Mouse (Mus musculus): ENCODE data around the gene Mt1. TPM values are rescaled to one million over a fixed set of nuclear protein-coding genes. Genes with fewer than 3 reads are reported as not detected.

Gene Mt1
- polyA plus RNA-seq, 1 experiment from 2014 or later = 778 TPM

DNA sequence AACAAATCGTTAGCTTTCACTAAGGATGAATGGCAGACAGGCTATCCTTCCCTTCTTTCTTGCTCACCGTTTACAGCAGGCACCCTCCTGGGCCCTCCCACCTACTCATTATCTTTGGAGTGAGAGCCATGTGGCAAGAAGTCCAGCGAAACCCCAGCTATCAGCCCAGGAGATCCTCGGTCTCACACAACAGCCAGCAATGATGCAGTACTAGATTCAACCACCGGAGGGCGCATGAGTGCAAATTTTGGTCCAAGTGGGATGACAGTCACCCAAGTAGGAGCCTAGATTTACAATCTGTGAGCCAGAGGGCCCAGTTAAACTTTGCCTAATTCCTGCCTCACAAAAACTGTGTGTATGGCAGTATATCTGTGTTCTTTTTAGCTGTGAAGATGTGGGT, 11.6 kb upstream of the Mt1 start:
- Histone ChIP-seq H3K4me2 (ENCODE audit: low read length) (no peak overlapping the region), H3K36me3 (ENCODE audit: control insufficient read depth, insufficient read depth, low read length) (no peaks in the 10 kb centered on the region), H3K9me3 (ENCODE audit: control insufficient read depth, low read length) (no peaks in the 10 kb centered on the region), H3K27ac (ENCODE audit: low read depth) (no peak overlapping the region), H3K9ac (ENCODE audit: low read length) (no peak overlapping the region), H3K4me3 (ENCODE audit: low read depth, low read length) (no peak overlapping the region), H3K27me3 (replicated peaks; ENCODE audit: control insufficient read depth, insufficient read depth, low read length) (peaks cover 21% of the 10 kb centered on the region), H3K4me1 (replicated peaks; ENCODE audit: control insufficient read depth, insufficient read depth, low read length) (peaks cover 7% of the 10 kb centered on the region; the same call in 1 of the 2 replicates)
- DNase-seq (ENCODE audit: low spot score) = peak; percentile 100
- WGBS = 5% methylated on average over 6 of the region's 6 CpGs
- peak; percentile 66; the same call in 1 of the 2 replicates for ATAC-seq (replicated peaks; ENCODE audit: low FRiP score, low TSS enrichment, low read depth)

DNA sequence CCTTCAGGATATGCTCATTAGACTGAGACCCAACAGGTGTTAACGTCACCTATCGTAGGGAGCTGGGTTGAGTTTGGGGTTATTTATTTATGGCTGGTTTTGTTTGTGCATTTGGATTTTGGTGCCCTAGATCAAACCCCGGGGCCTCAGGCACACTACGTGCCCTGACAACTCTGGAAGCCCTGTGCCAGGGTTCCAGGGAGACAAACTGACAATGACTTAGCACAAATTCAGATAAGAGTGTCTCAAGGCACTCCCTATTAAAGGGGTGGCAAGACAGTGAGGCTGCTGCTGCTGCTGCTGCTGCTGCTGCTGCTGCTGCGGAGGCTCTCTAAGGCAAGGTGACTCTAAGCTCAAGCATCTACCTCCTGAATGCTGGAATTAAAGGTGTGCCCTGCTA, 9.3 kb upstream of the Mt1 start:
- Histone ChIP-seq H3K36me3 (ENCODE audit: control insufficient read depth, insufficient read depth, low read length) (no peaks in the 10 kb centered on the region), H3K27ac (ENCODE audit: low read depth) (no peak overlapping the region), H3K4me1 (replicated peaks; ENCODE audit: control insufficient read depth, insufficient read depth, low read length) (peaks cover 10% of the 10 kb centered on the region; the same call in 1 of the 2 replicates), H3K27me3 (replicated peaks; ENCODE audit: control insufficient read depth, insufficient read depth, low read length) (peaks cover 44% of the 10 kb centered on the region), H3K9ac (ENCODE audit: low read length) (no peak overlapping the region), H3K9me3 (ENCODE audit: control insufficient read depth, low read length) (no peaks in the 10 kb centered on the region), H3K4me2 (ENCODE audit: low read length) (no peak overlapping the region), H3K4me3 (ENCODE audit: low read depth, low read length) (no peak overlapping the region)
- DNase-seq (ENCODE audit: low spot score) (no peak), ATAC-seq (replicated peaks; ENCODE audit: low FRiP score, low TSS enrichment, low read depth) (no peak)
- 75% methylated on average over 5 of the region's 5 CpGs for WGBS

DNA sequence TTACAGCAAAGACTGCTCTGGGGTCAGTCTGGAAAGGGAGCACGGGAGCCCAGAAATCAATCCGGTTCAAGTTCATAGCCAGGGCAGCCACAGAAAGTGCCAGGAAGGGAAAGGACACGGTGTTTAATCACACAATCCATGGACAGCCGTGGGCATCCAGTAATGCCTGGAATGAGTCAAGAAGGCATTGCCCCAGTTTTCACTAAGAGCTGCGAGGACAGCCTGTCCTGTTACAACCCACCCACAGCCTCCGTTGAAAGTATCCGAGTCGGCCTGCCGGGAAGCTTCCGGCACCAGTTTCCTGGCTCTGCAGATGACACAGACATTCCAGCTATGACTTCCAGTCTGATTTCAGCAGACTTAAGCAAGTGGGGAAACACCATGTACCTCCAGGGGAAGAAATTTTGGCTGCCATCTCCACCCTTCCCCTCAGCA, 7.5 kb upstream of the Mt1 start:
- Histone ChIP-seq H3K27me3 (replicated peaks; ENCODE audit: control insufficient read depth, insufficient read depth, low read length) (peaks cover 60% of the 10 kb centered on the region), H3K9ac (ENCODE audit: low read length) (no peak overlapping the region), H3K36me3 (ENCODE audit: control insufficient read depth, insufficient read depth, low read length) (no peaks in the 10 kb centered on the region), H3K4me2 (ENCODE audit: low read length) (peak overlapping the region; percentile 76; the same call in 1 of the 2 replicates), H3K9me3 (ENCODE audit: control insufficient read depth, low read length) (no peaks in the 10 kb centered on the region), H3K27ac (ENCODE audit: low read depth) (no peak overlapping the region), H3K4me3 (ENCODE audit: low read depth, low read length) (no peak overlapping the region), H3K4me1 (replicated peaks; ENCODE audit: control insufficient read depth, insufficient read depth, low read length) (peaks cover 10% of the 10 kb centered on the region; the same call in 1 of the 2 replicates)
- DNase-seq (ENCODE audit: low spot score) (no peak), ATAC-seq (replicated peaks; ENCODE audit: low FRiP score, low TSS enrichment, low read depth) (no peak)
- WGBS = 41% methylated on average over 10 of the region's 10 CpGs

DNA sequence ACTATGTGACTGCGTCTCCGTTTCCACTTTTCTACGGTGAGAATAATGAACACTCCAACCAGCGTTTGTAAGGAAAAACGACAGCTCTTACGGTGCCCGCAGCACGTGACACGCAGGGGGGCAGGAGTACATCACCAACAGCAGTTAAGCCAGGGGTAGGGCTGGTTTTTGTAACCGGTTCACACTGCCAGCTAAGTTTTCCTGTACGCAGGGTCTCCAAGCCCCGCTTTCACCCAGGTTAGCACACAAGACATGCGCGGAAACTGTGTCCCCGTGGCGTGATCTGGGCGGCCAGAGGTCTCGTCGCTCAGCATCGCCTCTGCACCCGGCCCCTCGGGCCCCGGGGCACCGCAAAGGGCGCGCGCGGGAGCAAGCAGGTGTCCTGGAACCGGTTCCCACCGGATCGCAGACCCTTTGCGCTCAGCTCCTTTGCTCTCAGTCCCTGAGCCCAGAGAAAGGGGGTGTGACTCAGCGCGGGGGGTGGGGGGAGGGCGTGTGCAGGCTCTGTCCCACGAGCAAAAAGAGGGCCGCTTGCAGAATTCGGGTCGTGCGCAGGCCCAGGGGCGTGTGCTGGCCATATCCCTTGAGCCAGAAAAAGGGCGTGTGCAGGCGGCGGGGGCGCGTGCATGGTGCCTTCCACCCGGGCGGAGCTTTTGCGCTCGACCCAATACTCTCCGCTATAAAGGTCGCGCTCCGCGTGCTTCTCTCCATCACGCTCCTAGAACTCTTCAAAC, 6.6 kb upstream of the Mt1 start, which contains the start of gene Mt2:
TSS of gene Mt2 (plus strand) at position 590 of the 734 bp plus-strand sequence.
- Histone ChIP-seq H3K9me3 (ENCODE audit: control insufficient read depth, low read length) (no peaks in the 10 kb centered on the region), H3K4me3 (ENCODE audit: low read depth, low read length) (peak within 1 kb of the TSS; percentile 41), H3K4me2 (ENCODE audit: low read length) (peak within 1 kb of the TSS; percentile 76), H3K36me3 (ENCODE audit: control insufficient read depth, insufficient read depth, low read length) (no peaks in the 10 kb centered on the region), H3K27ac (ENCODE audit: low read depth) (no peak within 1 kb of the TSS), H3K27me3 (replicated peaks; ENCODE audit: control insufficient read depth, insufficient read depth, low read length) (peaks cover 69% of the 10 kb centered on the region), H3K9ac (ENCODE audit: low read length) (peak within 1 kb of the TSS; percentile 29), H3K4me1 (replicated peaks; ENCODE audit: control insufficient read depth, insufficient read depth, low read length) (peaks cover 10% of the 10 kb centered on the region; the same call in 1 of the 2 replicates)
- WGBS = 1% methylated on average over 56 of the region's 56 CpGs
- peak; percentile 76 for ATAC-seq (replicated peaks; ENCODE audit: low FRiP score, low TSS enrichment, low read depth)
- peak; percentile 82 for DNase-seq (ENCODE audit: low spot score)

DNA sequence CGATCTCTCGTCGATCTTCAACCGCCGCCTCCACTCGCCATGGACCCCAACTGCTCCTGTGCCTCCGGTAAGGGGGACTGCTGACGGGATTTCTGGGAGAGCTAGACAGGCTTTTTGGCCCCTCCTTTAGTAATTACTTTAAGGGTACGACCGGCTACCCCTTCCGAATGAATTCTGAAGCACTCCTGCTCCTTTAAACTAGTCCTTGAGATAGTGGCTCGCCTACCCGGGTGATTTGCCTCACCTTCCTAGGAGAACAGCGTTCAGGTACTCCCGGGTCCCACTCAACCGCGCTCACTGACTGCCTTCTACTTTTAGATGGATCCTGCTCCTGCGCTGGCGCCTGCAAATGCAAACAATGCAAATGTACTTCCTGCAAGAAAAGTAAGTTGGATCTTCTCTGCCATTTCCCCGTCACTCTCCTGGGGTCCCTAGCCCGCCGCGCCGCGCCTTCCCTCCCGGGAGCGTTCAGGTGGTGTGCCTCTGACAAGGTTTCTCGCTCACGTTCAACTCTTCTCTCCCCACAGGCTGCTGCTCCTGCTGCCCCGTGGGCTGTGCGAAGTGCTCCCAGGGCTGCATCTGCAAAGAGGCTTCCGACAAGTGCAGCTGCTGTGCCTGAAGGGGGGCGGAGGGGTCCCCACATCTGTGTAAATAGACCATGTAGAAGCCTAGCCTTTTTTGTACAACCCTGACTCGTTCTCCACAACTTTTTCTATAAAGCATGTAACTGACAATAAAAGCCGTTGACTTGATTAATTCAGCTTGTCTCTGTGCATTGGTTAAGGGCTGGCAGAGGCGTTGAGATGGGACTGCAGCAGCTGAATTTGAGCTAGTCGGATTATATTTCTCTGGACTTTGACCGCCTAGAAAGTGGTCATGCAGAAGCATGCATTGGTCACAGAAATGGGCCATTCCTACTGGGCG, 5.8 kb upstream of the Mt1 start:
- H3K9me3 ChIP-seq (ENCODE audit: control insufficient read depth, low read length) = no peaks in the 10 kb centered on the region
- H3K27ac ChIP-seq (ENCODE audit: low read depth) = no peak overlapping the region
- peak overlapping the region; percentile 41 for H3K4me3 ChIP-seq (ENCODE audit: low read depth, low read length)
- H3K4me1 ChIP-seq (replicated peaks; ENCODE audit: control insufficient read depth, insufficient read depth, low read length) = peaks cover 10% of the 10 kb centered on the region; the same call in 1 of the 2 replicates
- H3K27me3 ChIP-seq (replicated peaks; ENCODE audit: control insufficient read depth, insufficient read depth, low read length) = peaks cover 75% of the 10 kb centered on the region
- H3K9ac ChIP-seq (ENCODE audit: low read length) = peak overlapping the region; percentile 6
- H3K36me3 ChIP-seq (ENCODE audit: control insufficient read depth, insufficient read depth, low read length) = no peaks in the 10 kb centered on the region
- ATAC-seq (replicated peaks; ENCODE audit: low FRiP score, low TSS enrichment, low read depth) (0 out of 2 replicates have a peak, but pooled peaks have one; percentile 26), DNase-seq (ENCODE audit: low spot score) (no peak)
- 2% methylated on average over 39 of the region's 39 CpGs for WGBS
- H3K4me2 ChIP-seq (ENCODE audit: low read length) = peak overlapping the region; percentile 76

DNA sequence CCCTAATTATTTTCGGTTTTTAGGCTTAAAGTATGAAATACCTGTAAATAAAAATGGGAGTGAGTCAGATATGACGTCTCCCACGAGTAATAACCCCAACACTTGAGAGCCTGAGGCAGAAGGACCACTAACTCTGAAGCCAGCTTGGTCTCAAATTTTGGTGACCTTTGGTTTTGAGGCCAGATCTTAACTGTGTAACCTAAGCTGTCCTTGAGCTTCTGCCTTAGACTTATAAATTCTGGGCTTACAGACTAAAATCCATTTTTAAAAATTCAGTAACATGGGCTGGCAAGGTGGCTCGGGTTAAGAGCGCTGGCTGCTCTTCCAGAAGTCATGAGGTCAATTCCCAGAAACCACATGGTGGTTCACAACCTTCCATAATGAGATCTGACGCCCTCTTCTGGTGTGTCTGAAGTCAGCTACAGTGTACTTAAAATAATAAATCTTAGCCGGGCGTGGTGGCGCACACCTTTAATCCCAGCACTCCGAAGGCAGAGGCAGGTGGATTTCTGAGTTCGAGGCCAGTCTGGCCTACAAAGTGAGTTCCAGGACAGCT, 5.0 kb upstream of the Mt1 start:
- Histone ChIP-seq H3K27ac (ENCODE audit: low read depth) (no peak overlapping the region), H3K36me3 (ENCODE audit: control insufficient read depth, insufficient read depth, low read length) (no peaks in the 10 kb centered on the region), H3K27me3 (replicated peaks; ENCODE audit: control insufficient read depth, insufficient read depth, low read length) (peaks cover 81% of the 10 kb centered on the region), H3K4me1 (replicated peaks; ENCODE audit: control insufficient read depth, insufficient read depth, low read length) (peaks cover 10% of the 10 kb centered on the region; the same call in 1 of the 2 replicates), H3K9ac (ENCODE audit: low read length) (no peak overlapping the region), H3K9me3 (ENCODE audit: control insufficient read depth, low read length) (no peaks in the 10 kb centered on the region), H3K4me2 (ENCODE audit: low read length) (no peak overlapping the region), H3K4me3 (ENCODE audit: low read depth, low read length) (no peak overlapping the region)
- DNase-seq (ENCODE audit: low spot score) (no peak), ATAC-seq (replicated peaks; ENCODE audit: low FRiP score, low TSS enrichment, low read depth) (no peak)
- 53% methylated on average over 11 of the region's 11 CpGs for WGBS

DNA sequence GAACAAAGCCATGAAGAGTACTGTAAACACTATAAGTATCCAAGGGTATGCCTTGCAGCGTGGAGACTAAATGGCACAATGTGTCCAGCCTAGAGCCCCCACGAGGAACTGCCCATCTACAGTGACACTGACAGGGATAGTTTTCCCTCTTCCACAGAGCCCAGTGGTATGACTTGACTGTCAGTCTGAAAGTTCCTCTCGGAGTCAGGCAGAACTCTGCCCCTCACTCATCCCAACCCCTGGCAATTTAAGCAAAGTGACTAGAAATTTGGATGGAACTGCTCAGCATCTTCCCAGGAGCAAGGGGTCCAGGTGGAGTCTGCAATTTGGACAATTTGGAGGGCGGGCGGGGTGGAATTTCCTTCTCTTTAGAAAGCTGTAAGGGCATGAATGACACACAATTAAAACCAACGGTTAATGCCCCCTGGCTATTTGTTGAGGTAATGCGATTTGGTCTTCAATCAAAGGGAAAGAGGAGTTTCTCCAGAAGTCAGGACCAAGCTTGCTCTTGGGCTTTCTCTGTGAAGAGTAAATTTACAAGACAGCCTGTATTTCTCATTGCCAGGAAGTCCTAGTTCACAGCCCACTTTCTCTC, 4.2 kb upstream of the Mt1 start:
- ATAC-seq (replicated peaks; ENCODE audit: low FRiP score, low TSS enrichment, low read depth) (no peak), DNase-seq (ENCODE audit: low spot score) (no peak)
- H3K4me2 ChIP-seq (ENCODE audit: low read length) = no peak overlapping the region
- no peak overlapping the region for H3K27ac ChIP-seq (ENCODE audit: low read depth)
- peaks cover 89% of the 10 kb centered on the region for H3K27me3 ChIP-seq (replicated peaks; ENCODE audit: control insufficient read depth, insufficient read depth, low read length)
- H3K4me1 ChIP-seq (replicated peaks; ENCODE audit: control insufficient read depth, insufficient read depth, low read length) = peaks cover 10% of the 10 kb centered on the region; the same call in 1 of the 2 replicates
- no peaks in the 10 kb centered on the region for H3K36me3 ChIP-seq (ENCODE audit: control insufficient read depth, insufficient read depth, low read length)
- H3K4me3 ChIP-seq (ENCODE audit: low read depth, low read length) = no peak overlapping the region
- WGBS = 41% methylated on average over 7 of the region's 7 CpGs
- H3K9me3 ChIP-seq (ENCODE audit: control insufficient read depth, low read length) = no peaks in the 10 kb centered on the region
- H3K9ac ChIP-seq (ENCODE audit: low read length) = no peak overlapping the region

Measured in intestine, embryonic 14.5 days (tissue).